Mouse (Mus musculus) kidney, embryonic 14.5 days (tissue): ENCODE measurements at regions not wholly inside any gene's neighbourhood (a gene's known extent, or its start where the extent isn't known, plus 50 kb on each side); places are given as distances from the start of the nearest gene placed in this dataset.

Experiments used
- ATAC-seq: fragments of 200-750 bp; cut with Nextera tagmentation; 2 replicates; pipeline ENCODE4 v1.8.0; 2017; ENCODE audit warnings: moderate number of reproducible peaks, mild to moderate bottlenecking, moderate TSS enrichment, moderate library complexity; ENCODE audit not compliant: low FRiP score, low TSS enrichment
- H3K27ac ChIP-seq: fragments of 300-500 bp; sonication (generic); 2 replicates; pipeline ENCODE4 v1.5.1; 2014; ENCODE audit warnings: low read depth, mild to moderate bottlenecking, low read length, moderate library complexity, mixed read lengths
- H3K27me3 ChIP-seq: fragments of 300-500 bp; sonication (generic); 2 replicates; pipeline ENCODE4 v1.6.1; 2014; ENCODE audit warnings: mild to moderate bottlenecking, low read length; ENCODE audit not compliant: control insufficient read depth, insufficient read depth
- H3K36me3 ChIP-seq: fragments of 300-500 bp; sonication (generic); 2 replicates; pipeline ENCODE4 v1.6.1; 2014; ENCODE audit warnings: low read length, mixed read lengths; ENCODE audit not compliant: control insufficient read depth, insufficient read depth
- H3K4me1 ChIP-seq: fragments of 300-500 bp; sonication (generic); 2 replicates; pipeline ENCODE4 v1.6.1; 2014; ENCODE audit warnings: low read length, mixed read lengths; ENCODE audit not compliant: control insufficient read depth, insufficient read depth
- H3K4me2 ChIP-seq: fragments of 300-500 bp; sonication (generic); replicated peaks from 2 replicates; pipeline ENCODE4 v1.6.1; 2014; ENCODE audit warnings: low read depth, mild to moderate bottlenecking, low read length
- H3K4me3 ChIP-seq: fragments of 300-500 bp; sonication (generic); 2 replicates; pipeline ENCODE4 v1.5.1; 2014; ENCODE audit warnings: mild to moderate bottlenecking, low read length
- H3K9ac ChIP-seq: fragments of 300-500 bp; sonication (generic); 2 replicates; pipeline ENCODE4 v1.6.1; 2014; ENCODE audit warnings: low read depth, mild to moderate bottlenecking, low read length, moderate library complexity
- H3K9me3 ChIP-seq: fragments of 300-500 bp; sonication (generic); 2 replicates; pipeline ENCODE4 v1.6.1; 2016; ENCODE audit warnings: low read length; ENCODE audit not compliant: control insufficient read depth
- WGBS: fragments of 180-500 bp; shearing (Covaris S2); extraction: QIAGEN DNeasy Blood & Tissue Kit; methylation state at CpG from one replicate; pipeline ENCODE4 v1.1.7; 2014; 5-methylcytosine and 5-hydroxymethylcytosine counted together

DNA sequence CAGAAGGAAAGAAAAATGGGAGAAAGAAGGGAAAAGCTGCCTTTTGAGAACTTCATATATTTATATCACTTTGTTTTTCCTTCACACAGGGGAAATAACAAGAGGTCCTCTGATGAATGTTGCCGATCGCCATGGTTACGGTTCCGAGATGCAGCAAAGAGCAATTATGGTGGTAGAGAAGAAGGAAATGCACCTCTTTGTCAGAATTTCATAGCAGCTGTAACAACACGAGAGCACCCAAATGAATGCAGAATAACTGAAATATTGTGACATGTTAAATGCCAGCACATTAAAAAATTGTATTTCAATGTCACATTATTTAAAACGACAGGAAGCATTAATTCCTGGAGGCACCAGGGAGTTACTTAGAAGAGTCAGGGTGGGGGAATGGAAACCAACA, 279.4 kb downstream of the Mctp2 start:
- Histone ChIP-seq H3K9ac (no peak overlapping the region), H3K9me3 (no peaks in the 10 kb centered on the region), H3K27me3 (no peaks in the 10 kb centered on the region), H3K4me2 (no peak overlapping the region), H3K4me1 (no peaks in the 10 kb centered on the region), H3K36me3 (no peaks in the 10 kb centered on the region), H3K4me3 (no peak overlapping the region), H3K27ac (no peak overlapping the region)
- no peak for ATAC-seq
- WGBS, result 66% methylated on average over 6 of the region's 6 CpGs

DNA sequence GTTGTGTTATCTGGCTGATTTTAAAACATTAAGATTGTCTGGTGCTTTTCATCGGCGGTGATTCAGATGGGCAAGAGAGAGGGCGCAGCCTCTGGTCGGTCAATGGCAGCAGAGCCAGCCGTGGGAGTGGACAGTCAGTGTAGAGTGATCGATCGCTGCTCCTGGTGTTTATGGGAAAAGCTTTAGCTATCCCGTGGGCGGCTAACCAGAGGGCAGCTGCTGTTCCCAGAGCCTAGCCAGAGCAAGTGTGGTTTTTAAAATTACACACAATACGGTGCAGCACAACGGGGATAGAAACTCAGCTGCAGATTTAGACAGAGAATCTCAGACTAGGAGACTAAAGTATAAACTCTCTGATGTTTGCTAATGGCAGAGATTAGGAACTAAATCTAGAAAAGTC, 297.3 kb downstream of the Mctp2 start:
- Histone ChIP-seq H3K27ac (no peak overlapping the region), H3K9me3 (no peaks in the 10 kb centered on the region), H3K36me3 (no peaks in the 10 kb centered on the region), H3K9ac (no peak overlapping the region), H3K4me3 (no peak overlapping the region), H3K27me3 (no peaks in the 10 kb centered on the region), H3K4me2 (no peak overlapping the region), H3K4me1 (no peaks in the 10 kb centered on the region)
- ATAC-seq, result no peak
- WGBS, result 65% methylated on average over 11 of the region's 11 CpGs

GRCm38 (mm10) chr7:72004311-72004710, 302.1 kb downstream of the Mctp2 start:
- Histone ChIP-seq H3K4me1 (no peaks in the 10 kb centered on the region), H3K36me3 (no peaks in the 10 kb centered on the region), H3K27me3 (no peaks in the 10 kb centered on the region), H3K9me3 (no peaks in the 10 kb centered on the region), H3K27ac (no peak overlapping the region), H3K9ac (no peak overlapping the region), H3K4me2 (no peak overlapping the region), H3K4me3 (no peak overlapping the region)
- WGBS, result 86% methylated on average over 3 of the region's 3 CpGs
- ATAC-seq, result no peak

DNA sequence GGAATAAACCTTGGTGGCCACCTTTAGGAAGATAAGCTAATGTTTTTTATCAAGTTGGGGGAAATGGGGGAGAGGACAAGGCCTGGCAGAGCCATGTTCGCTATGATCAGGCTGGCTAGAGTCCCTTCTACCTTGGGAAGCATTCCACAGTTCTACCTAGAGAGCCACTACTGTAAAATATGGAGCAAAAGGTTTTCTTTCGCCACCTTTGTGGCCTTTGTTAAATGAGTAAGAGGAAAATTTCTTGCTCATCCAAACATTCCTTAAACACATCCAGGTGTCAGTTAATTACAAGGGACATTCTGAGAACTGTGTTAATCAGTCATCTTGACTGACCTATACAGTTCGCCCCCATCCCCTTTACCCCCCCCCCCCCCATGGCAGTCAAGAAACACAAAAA, 313.9 kb downstream of the Mctp2 start:
- Histone ChIP-seq H3K27ac (no peak overlapping the region), H3K9me3 (no peaks in the 10 kb centered on the region), H3K4me2 (no peak overlapping the region), H3K27me3 (no peaks in the 10 kb centered on the region), H3K4me1 (no peaks in the 10 kb centered on the region), H3K36me3 (no peaks in the 10 kb centered on the region), H3K9ac (no peak overlapping the region), H3K4me3 (no peak overlapping the region)
- no peak for ATAC-seq
- WGBS, result 83% methylated on average over 3 of the region's 3 CpGs

DNA sequence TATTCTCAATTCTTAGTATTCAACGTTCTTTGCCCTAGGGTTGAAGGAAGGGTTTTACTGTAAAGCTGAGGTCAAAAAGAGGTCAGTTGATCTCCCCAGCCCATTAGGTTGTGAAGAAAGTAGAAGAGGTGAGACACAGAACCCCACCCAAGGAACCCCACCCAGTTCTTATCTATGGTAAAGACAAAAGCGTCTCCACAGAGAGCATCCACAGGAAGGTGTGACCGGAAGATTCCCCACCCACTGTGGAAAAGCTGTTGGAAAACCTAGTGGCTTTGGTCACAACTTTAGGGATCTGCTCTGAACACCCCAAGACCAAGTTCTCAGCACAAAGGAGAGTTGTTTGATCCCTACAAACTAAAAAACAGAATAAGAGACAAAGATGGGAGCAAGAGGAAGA, 314.6 kb downstream of the Mctp2 start:
- Histone ChIP-seq H3K36me3 (no peaks in the 10 kb centered on the region), H3K9ac (no peak overlapping the region), H3K4me2 (no peak overlapping the region), H3K27me3 (no peaks in the 10 kb centered on the region), H3K4me1 (no peaks in the 10 kb centered on the region), H3K4me3 (no peak overlapping the region), H3K9me3 (no peaks in the 10 kb centered on the region), H3K27ac (no peak overlapping the region)
- 75% methylated on average over 3 of the region's 3 CpGs for WGBS
- no peak for ATAC-seq

DNA sequence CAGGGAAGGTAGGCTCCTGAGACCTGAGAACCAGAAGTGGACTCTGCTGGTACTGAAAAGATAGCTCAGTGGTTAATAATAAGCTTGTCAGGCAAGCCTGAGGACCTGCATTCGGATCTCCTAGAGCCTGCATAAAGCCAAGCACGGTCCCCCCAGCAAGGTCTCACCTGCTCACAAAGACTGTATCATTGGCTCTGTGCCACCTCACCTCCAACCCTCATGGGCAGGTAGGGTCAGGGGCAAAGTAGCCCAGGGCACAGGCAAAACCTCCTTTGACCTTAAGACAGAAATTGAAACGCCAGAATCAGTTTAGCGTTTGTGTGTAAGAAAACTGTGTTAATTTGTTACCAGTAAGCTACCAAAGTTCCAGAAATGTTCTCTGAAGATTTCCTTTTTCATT, 315.2 kb downstream of the Mctp2 start:
- Histone ChIP-seq H3K4me1 (no peaks in the 10 kb centered on the region), H3K4me2 (no peak overlapping the region), H3K9me3 (no peaks in the 10 kb centered on the region), H3K27ac (no peak overlapping the region), H3K36me3 (no peaks in the 10 kb centered on the region), H3K27me3 (no peaks in the 10 kb centered on the region), H3K4me3 (no peak overlapping the region), H3K9ac (no peak overlapping the region)
- WGBS, result 80% methylated on average over 4 of the region's 4 CpGs
- no peak for ATAC-seq

DNA sequence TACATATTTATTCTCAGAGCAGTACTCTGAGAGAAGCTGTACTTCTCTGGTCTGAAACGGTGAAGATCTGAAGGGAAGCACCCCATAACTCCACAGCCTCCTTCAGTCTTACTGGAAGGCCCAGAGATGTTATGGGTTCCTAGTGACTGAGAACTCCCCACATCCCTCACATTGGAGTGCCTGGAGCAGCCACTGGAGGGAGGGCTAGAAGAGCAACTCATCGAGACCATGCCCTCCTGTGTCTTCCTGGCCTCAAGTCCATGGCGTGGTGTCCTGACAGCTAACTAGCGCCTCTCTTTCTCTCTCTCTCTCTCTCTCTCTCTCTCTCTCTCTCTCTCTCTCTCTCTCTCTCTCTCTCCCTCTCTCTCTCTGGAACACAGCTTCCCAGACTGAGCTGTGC, 340.4 kb downstream of the Mctp2 start:
- no peaks in the 10 kb centered on the region for H3K9me3 ChIP-seq
- ATAC-seq, result no peak
- H3K36me3 ChIP-seq, result no peaks in the 10 kb centered on the region
- H3K4me3 ChIP-seq, result no peak overlapping the region
- H3K27me3 ChIP-seq, result no peaks in the 10 kb centered on the region
- no peaks in the 10 kb centered on the region for H3K4me1 ChIP-seq
- H3K27ac ChIP-seq, result no peak overlapping the region
- 61% methylated on average over 4 of the region's 4 CpGs for WGBS
- H3K9ac ChIP-seq, result no peak overlapping the region
- no peak overlapping the region for H3K4me2 ChIP-seq

GRCm38 (mm10) chr7:71963456-71963855, 343.0 kb downstream of the Mctp2 start:
- H3K4me1 ChIP-seq, result no peaks in the 10 kb centered on the region
- no peak for ATAC-seq
- no peaks in the 10 kb centered on the region for H3K36me3 ChIP-seq
- H3K9ac ChIP-seq, result no peak overlapping the region
- WGBS, result 69% methylated on average over 4 of the region's 4 CpGs
- H3K27ac ChIP-seq, result no peak overlapping the region
- no peak overlapping the region for H3K4me3 ChIP-seq
- no peak overlapping the region for H3K4me2 ChIP-seq
- no peaks in the 10 kb centered on the region for H3K27me3 ChIP-seq
- H3K9me3 ChIP-seq, result no peaks in the 10 kb centered on the region

DNA sequence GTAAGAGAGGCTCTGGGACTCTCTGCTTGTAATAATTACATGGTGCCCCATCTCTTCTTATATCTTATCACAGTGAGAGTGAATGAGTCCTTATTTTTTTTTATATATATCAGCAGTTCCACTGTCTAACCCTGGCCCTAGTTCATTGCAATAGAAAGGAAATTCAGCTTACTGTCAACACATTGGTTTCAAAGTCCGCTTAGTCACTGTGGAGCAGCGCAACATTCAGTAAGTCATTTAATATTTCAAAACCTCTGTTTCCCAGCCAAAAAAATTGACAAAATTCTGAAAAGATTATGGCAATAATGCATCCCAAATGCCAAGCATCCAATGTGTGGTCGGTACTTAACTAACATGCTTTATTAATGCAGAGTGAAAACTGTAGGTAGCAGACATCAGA, 343.6 kb downstream of the Mctp2 start:
- H3K4me3 ChIP-seq, result no peak overlapping the region
- no peaks in the 10 kb centered on the region for H3K9me3 ChIP-seq
- ATAC-seq, result no peak
- H3K4me2 ChIP-seq, result no peak overlapping the region
- no peak overlapping the region for H3K27ac ChIP-seq
- no peaks in the 10 kb centered on the region for H3K27me3 ChIP-seq
- WGBS, result 86% methylated on average over 3 of the region's 3 CpGs
- no peak overlapping the region for H3K9ac ChIP-seq
- H3K36me3 ChIP-seq, result no peaks in the 10 kb centered on the region
- no peaks in the 10 kb centered on the region for H3K4me1 ChIP-seq
